ENCODE assay signal across 19 mouse cellular contexts in genomic region chr13:103344006-103344720, GRCm38 (mm10).
"Had no signal": no experiment of that assay in that cellular context is flagged by ENCODE, and none has a peak within 500 bp of the region (broad histone marks: within the 10 kb centered on the region; RNA-seq: fewer than 3 reads in every experiment).

No protein-coding gene starts in this region.

- DNase-seq: kidney, adult 11 months; kidney, adult 8-10 months; kidney, postnatal 14 days; layer of hippocampus, postnatal 36 days; liver; liver, embryonic 13.5 days; lung, adult 2 months; lung, postnatal 14 days; lung, postnatal 4 days; midbrain, embryonic 14.5 days; right cerebral cortex, postnatal 14 days; spleen, adult 18-20 months; thymus, postnatal 25 days had no signal

- H3K9me3 ChIP-seq: kidney, embryonic 15.5 days; limb, embryonic 10.5 days; limb, embryonic 13.5 days; liver, embryonic 13.5 days had no signal

- H3K4me2 ChIP-seq: kidney, embryonic 15.5 days; limb, embryonic 13.5 days; liver, embryonic 13.5 days; midbrain, embryonic 11.5 days had no signal

- H3K4me1 ChIP-seq: kidney, embryonic 15.5 days; limb, embryonic 10.5 days; limb, embryonic 13.5 days; liver, embryonic 13.5 days had no signal

- H3K9ac ChIP-seq: kidney, embryonic 15.5 days; limb, embryonic 13.5 days; liver, embryonic 13.5 days had no signal

- H3K36me3 ChIP-seq: kidney, embryonic 15.5 days; limb, embryonic 10.5 days; limb, embryonic 13.5 days; liver, embryonic 13.5 days had no signal

- H3K27ac ChIP-seq: kidney, embryonic 15.5 days; left cerebral cortex, adult 2 months; limb, embryonic 10.5 days; limb, embryonic 13.5 days; liver, embryonic 13.5 days had no signal

- H3K27me3 ChIP-seq: kidney, embryonic 15.5 days; limb, embryonic 13.5 days; liver, embryonic 13.5 days had no signal

- ATAC-seq: inflammation-experienced regulatory T-cells, adult 6 months had no signal

- H3K4me3 ChIP-seq: kidney, embryonic 15.5 days; left cerebral cortex, adult 2 months; limb, embryonic 10.5 days; limb, embryonic 13.5 days; liver, embryonic 13.5 days had no signal
